Mouse (Mus musculus): Measurements from ENCODE around the gene Pak1. TPM values are rescaled to one million over a fixed set of nuclear protein-coding genes. Genes with fewer than 3 reads are reported as not detected.

Pak1 gene
- polyA plus RNA-seq, 2 experiments, result 4.3 to 8.2 TPM

DNA sequence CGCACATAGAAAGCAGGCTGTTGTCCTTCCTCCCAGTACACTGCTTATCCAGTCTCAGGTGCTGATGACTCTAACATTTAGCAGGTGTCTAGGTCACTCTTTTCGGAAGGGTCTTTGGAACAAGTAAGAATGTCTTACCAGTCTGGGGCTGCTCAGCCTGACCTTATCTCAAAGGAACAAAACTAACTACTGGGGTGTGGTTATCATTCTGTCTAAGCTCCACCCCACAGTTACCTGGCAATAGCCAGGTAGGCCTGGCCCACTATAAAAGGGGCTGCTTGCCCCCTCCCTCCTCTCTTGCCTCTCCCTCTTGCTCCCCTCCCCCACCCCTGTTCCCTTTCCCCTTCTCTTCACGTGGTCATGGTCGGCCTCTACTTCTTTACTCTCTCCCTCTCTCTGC lies 19.3 kb upstream of the Pak1 start:
- Histone ChIP-seq H3K36me3 (replicated peaks; ENCODE audit: control insufficient read depth, insufficient read depth, low read depth) (no peaks in the 10 kb centered on the region), H3K4me3 (ENCODE audit: insufficient read depth in 1 of 2, low read depth in 2 of 2, low read length in 2 of 2) (no peak overlapping the region), H3K4me2 (ENCODE audit: low read depth) (no peak overlapping the region), H3K9me3 (ENCODE audit: control insufficient read depth, low read length) (no peaks in the 10 kb centered on the region), H3K27ac (no peak overlapping the region), H3K4me1 (replicated peaks; ENCODE audit: control insufficient read depth in 2 of 2, insufficient read depth in 2 of 2, low read length in 1 of 2) (peaks cover 0 to 11% of the 10 kb centered on the region in 2 experiments; a peak in 3 of 4 replicates), H3K9ac (replicated peaks) (no peak overlapping the region), H3K27me3 (ENCODE audit: control insufficient read depth, insufficient read depth, low read length) (no peaks in the 10 kb centered on the region)
- 50% methylated on average over 4 of the region's 4 CpGs for WGBS (ENCODE audit: insufficient replicate concordance)
- no peak for ATAC-seq (ENCODE audit: insufficient read depth)
- no peak for DNase-seq (ENCODE audit: low read depth in 3 of 3, low spot score in 3 of 3)
- no peak for TF ChIP-seq EP300 (IDR thresholded peaks at IDR 0.05; ENCODE audit: low read depth)
- TF ChIP-seq CTCF (IDR thresholded peaks at IDR 0.05; ENCODE audit: low read depth), result no peak

DNA sequence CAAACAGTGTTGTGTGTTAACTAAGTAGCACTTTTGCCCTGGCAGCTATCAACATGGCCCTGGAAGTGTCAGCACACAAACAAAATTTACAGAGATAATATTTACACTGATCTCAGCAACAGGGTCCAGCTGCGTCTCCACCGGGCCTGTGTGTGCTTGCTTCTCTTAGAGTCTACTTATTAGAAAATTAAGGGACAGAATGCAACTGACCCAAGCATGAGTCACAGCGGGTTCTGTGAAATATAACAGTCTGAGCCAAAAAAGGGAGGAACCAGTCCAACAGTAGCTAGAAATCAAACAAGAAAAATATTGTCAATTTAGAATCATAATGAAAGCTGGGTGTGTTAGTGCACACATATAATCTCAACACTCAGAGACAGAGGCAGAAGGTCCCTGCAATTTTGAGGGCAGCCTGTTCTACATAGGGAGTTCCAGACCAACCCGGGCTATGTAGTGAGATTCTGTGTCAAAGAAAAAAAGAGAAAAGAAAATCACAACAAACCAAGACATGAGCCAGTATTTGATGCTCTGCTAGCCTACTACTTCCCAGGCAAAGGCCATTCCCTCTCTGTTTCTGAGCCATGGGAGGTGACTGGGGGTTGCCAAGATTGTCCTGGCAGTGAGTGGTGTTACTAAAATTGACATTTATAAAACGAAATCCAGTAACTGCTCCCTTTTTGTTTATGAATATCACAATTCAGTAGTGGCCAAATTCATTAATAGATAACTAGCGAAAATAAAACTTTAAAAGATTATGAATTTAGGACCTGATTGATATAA lies 17.3 kb upstream of the Pak1 start:
- H3K4me3 ChIP-seq (ENCODE audit: insufficient read depth in 1 of 2, low read depth in 2 of 2, low read length in 2 of 2), result no peak overlapping the region
- no peak for DNase-seq (ENCODE audit: low read depth in 3 of 3, low spot score in 3 of 3)

DNA sequence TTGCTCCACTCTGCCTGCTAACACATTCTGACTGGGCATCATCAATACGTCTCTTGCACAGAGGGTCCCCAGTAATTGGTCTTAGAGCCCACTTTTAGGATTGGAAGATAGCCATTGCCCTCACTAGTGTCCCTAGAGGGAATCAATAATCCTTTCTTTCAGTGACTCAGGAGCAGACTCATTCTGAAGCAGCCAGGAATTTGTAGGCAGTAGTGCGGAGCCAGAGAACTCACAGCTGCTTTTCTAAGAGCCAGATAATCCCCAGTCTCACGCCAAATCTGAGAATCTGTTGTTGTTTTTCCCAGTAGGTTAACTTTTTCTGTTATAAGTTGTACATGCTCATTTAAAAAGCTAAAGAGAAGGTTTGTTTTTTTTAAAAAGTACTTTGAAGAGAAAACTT lies 13.0 kb upstream of the Pak1 start:
- TF ChIP-seq EP300 (IDR thresholded peaks at IDR 0.05; ENCODE audit: low read depth), result no peak
- TF ChIP-seq CTCF (IDR thresholded peaks at IDR 0.05; ENCODE audit: low read depth), result no peak
- no peaks in the 10 kb centered on the region for H3K9me3 ChIP-seq (ENCODE audit: control insufficient read depth, low read length)
- no peak overlapping the region for H3K4me3 ChIP-seq (ENCODE audit: insufficient read depth in 1 of 2, low read depth in 2 of 2, low read length in 2 of 2)
- 68% methylated on average over 3 of the region's 3 CpGs for WGBS (ENCODE audit: insufficient replicate concordance)
- H3K27ac ChIP-seq, result no peak overlapping the region
- no peaks in the 10 kb centered on the region for H3K27me3 ChIP-seq (ENCODE audit: control insufficient read depth, insufficient read depth, low read length)
- no peak overlapping the region for H3K4me2 ChIP-seq (ENCODE audit: low read depth)
- H3K4me1 ChIP-seq (replicated peaks; ENCODE audit: control insufficient read depth in 2 of 2, insufficient read depth in 2 of 2, low read length in 1 of 2), result no peaks in the 10 kb centered on the region
- no peak overlapping the region for H3K9ac ChIP-seq (replicated peaks)
- no peak for ATAC-seq (ENCODE audit: insufficient read depth)
- no peaks in the 10 kb centered on the region for H3K36me3 ChIP-seq (replicated peaks; ENCODE audit: control insufficient read depth, insufficient read depth, low read depth)
- no peak for DNase-seq (ENCODE audit: low read depth in 3 of 3, low spot score in 3 of 3)

More for the DNA sequence above, 17.3 kb upstream of the Pak1 start:
- Histone ChIP-seq H3K27ac (no peak overlapping the region), H3K27me3 (ENCODE audit: control insufficient read depth, insufficient read depth, low read length) (no peaks in the 10 kb centered on the region), H3K4me2 (ENCODE audit: low read depth) (no peak overlapping the region), H3K4me1 (replicated peaks; ENCODE audit: control insufficient read depth in 2 of 2, insufficient read depth in 2 of 2, low read length in 1 of 2) (peaks cover 0 to 11% of the 10 kb centered on the region in 2 experiments; a peak in 3 of 4 replicates), H3K9ac (replicated peaks) (no peak overlapping the region), H3K36me3 (replicated peaks; ENCODE audit: control insufficient read depth, insufficient read depth, low read depth) (no peaks in the 10 kb centered on the region), H3K9me3 (ENCODE audit: control insufficient read depth, low read length) (no peaks in the 10 kb centered on the region)
- 63% methylated on average over 6 of the region's 6 CpGs for WGBS (ENCODE audit: insufficient replicate concordance)
- no peak for ATAC-seq (ENCODE audit: insufficient read depth)
- TF ChIP-seq CTCF (IDR thresholded peaks at IDR 0.05; ENCODE audit: low read depth) (no peak), EP300 (IDR thresholded peaks at IDR 0.05; ENCODE audit: low read depth) (no peak)

DNA sequence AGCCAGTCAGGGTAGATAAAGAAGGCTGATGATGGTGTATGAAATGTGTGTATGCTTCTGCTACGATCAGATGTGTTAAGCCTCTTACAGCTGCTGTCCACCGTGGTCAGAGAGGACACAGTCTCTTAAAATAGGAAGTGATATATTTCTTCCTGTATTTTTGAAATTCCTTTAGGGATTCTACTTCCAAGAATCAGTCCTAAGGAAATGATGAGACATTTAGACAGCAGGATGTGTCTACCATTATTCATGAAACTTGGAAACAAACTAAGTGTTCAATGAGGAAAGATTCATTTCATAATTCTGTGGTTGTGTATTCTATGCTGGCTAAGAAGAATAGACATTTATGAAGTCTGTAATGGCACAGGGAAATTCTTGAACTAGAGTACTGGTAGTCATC lies 12.4 kb upstream of the Pak1 start:
- Histone ChIP-seq H3K9ac (replicated peaks) (no peak overlapping the region), H3K4me3 (ENCODE audit: insufficient read depth in 1 of 2, low read depth in 2 of 2, low read length in 2 of 2) (no peak overlapping the region)
- 31% methylated on average over 2 of the region's 2 CpGs for WGBS (ENCODE audit: insufficient replicate concordance)

DNA sequence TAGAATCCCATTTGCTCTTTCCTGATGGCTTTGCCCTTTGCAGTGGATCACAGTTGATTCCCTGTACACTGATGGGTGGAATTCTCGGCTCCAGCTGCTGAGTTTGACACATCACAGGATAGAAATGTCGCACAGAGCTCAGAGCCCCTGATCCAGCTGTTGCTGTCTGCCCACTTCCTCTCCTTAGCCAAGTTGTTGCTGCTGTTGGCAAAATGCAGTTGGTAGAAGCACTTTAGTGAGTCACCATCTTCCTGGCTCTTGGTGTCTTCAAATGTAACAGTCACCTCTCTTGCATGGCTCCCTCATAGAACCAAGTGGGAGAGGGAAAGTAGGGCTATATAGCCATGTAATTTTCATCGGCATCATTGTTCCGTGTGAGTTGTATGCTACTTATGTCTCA lies 11.2 kb upstream of the Pak1 start:
- DNase-seq (ENCODE audit: low read depth in 3 of 3, low spot score in 3 of 3) (no peak), ATAC-seq (ENCODE audit: insufficient read depth) (no peak)
- TF ChIP-seq EP300 (IDR thresholded peaks at IDR 0.05; ENCODE audit: low read depth), result no peak
- TF ChIP-seq CTCF (IDR thresholded peaks at IDR 0.05; ENCODE audit: low read depth), result no peak
- no peak overlapping the region for H3K9ac ChIP-seq (replicated peaks)
- WGBS (ENCODE audit: insufficient replicate concordance), result 70% methylated on average over 4 of the region's 4 CpGs
- no peaks in the 10 kb centered on the region for H3K9me3 ChIP-seq (ENCODE audit: control insufficient read depth, low read length)
- no peaks in the 10 kb centered on the region for H3K36me3 ChIP-seq (replicated peaks; ENCODE audit: control insufficient read depth, insufficient read depth, low read depth)
- H3K4me1 ChIP-seq (replicated peaks; ENCODE audit: control insufficient read depth in 2 of 2, insufficient read depth in 2 of 2, low read length in 1 of 2), result no peaks in the 10 kb centered on the region
- no peak overlapping the region for H3K4me2 ChIP-seq (ENCODE audit: low read depth)
- H3K27me3 ChIP-seq (ENCODE audit: control insufficient read depth, insufficient read depth, low read length), result no peaks in the 10 kb centered on the region
- H3K27ac ChIP-seq, result no peak overlapping the region
- no peak overlapping the region for H3K4me3 ChIP-seq (ENCODE audit: insufficient read depth in 1 of 2, low read depth in 2 of 2, low read length in 2 of 2)

More for the DNA sequence above, 12.4 kb upstream of the Pak1 start:
- H3K36me3 ChIP-seq (replicated peaks; ENCODE audit: control insufficient read depth, insufficient read depth, low read depth), result no peaks in the 10 kb centered on the region
- no peaks in the 10 kb centered on the region for H3K9me3 ChIP-seq (ENCODE audit: control insufficient read depth, low read length)
- DNase-seq (ENCODE audit: low read depth in 3 of 3, low spot score in 3 of 3) (no peak), ATAC-seq (ENCODE audit: insufficient read depth) (no peak)
- TF ChIP-seq CTCF (IDR thresholded peaks at IDR 0.05; ENCODE audit: low read depth) (no peak), EP300 (IDR thresholded peaks at IDR 0.05; ENCODE audit: low read depth) (no peak)
- H3K27me3 ChIP-seq (ENCODE audit: control insufficient read depth, insufficient read depth, low read length), result no peaks in the 10 kb centered on the region
- H3K4me2 ChIP-seq (ENCODE audit: low read depth), result no peak overlapping the region
- no peaks in the 10 kb centered on the region for H3K4me1 ChIP-seq (replicated peaks; ENCODE audit: control insufficient read depth in 2 of 2, insufficient read depth in 2 of 2, low read length in 1 of 2)
- no peak overlapping the region for H3K27ac ChIP-seq

All from liver, embryonic 14.5 days (tissue).